In the genomic region with DNA sequence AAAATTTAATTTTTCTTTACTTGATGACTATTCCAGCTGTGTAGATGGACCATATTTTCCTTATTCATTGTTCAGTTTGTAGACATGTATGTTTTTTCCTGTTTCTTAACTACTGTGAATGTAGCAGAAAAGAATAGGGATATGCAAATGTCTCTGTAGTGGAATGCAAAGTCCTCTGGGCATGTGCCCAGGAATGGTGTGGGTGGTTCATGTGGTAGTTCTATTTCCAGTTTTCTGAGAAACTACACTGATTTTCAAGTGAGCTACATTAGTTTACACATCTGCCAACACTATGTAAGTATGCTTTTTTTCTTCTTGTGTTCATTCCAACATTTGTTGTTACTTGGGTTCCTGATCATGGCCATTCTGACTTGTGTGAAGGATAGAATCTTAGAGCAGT, we compare ENCODE assay signal across 19 mouse cellular contexts.
DNase-seq lines count a peak whose midpoint lies in the region; ATAC-seq and TF ChIP-seq lines count a peak whose summit lies in the region.
"Had no signal": no experiment of that assay in that cellular context is flagged by ENCODE, and none has a peak within 500 bp of the region (broad histone marks: within the 10 kb centered on the region; RNA-seq: fewer than 3 reads in every experiment).

No protein-coding gene starts in this region.

- H3K27me3 ChIP-seq in lung, postnatal 0 days (replicated peaks; ENCODE audit: insufficient read depth, low read length) = no peaks in the 10 kb centered on the region
- H3K27me3 ChIP-seq: forebrain, embryonic 12.5 days; heart, embryonic 13.5 days; hindbrain, embryonic 13.5 days; stomach, embryonic 15.5 days had no signal

- no peaks in the 10 kb centered on the region for H3K36me3 ChIP-seq in lung, postnatal 0 days (ENCODE audit: insufficient read depth, low read length)
- H3K36me3 ChIP-seq: forebrain, embryonic 12.5 days; heart, embryonic 13.5 days; hindbrain, embryonic 13.5 days; stomach, embryonic 15.5 days had no signal

- H3K9ac ChIP-seq in lung, postnatal 0 days (replicated peaks; ENCODE audit: low read depth) = no peak overlapping the region
- H3K9ac ChIP-seq: forebrain, embryonic 12.5 days; heart, embryonic 13.5 days; hindbrain, embryonic 13.5 days; stomach, embryonic 15.5 days had no signal

- TF ChIP-seq EP300 in lung, postnatal 0 days (IDR thresholded peaks at IDR 0.05) = no peak

- peak; percentile 98 for ATAC-seq in frontal cortex, adult (ENCODE audit: low TSS enrichment)
- ATAC-seq in lung, postnatal 0 days = no peak
- ATAC-seq: inflammation-experienced regulatory T-cells, adult 6 months had no signal

- H3K9me3 ChIP-seq in lung, postnatal 0 days (ENCODE audit: low read length) = no peaks in the 10 kb centered on the region
- H3K9me3 ChIP-seq: forebrain, embryonic 12.5 days; heart, embryonic 13.5 days; hindbrain, embryonic 13.5 days; stomach, embryonic 15.5 days had no signal

- no peak overlapping the region for H3K4me3 ChIP-seq in lung, postnatal 0 days (ENCODE audit: low read depth, low read length)
- H3K4me3 ChIP-seq: forebrain, embryonic 12.5 days; heart, embryonic 13.5 days; hindbrain, embryonic 13.5 days; stomach, embryonic 15.5 days had no signal

- no peak overlapping the region for H3K4me2 ChIP-seq in lung, postnatal 0 days (replicated peaks; ENCODE audit: low read depth, low read length)
- H3K4me2 ChIP-seq: forebrain, embryonic 12.5 days; heart, embryonic 13.5 days; hindbrain, embryonic 13.5 days; stomach, embryonic 15.5 days had no signal

- no peak overlapping the region for H3K27ac ChIP-seq in lung, postnatal 0 days (ENCODE audit: low read length)
- H3K27ac ChIP-seq: forebrain, embryonic 12.5 days; heart, embryonic 13.5 days; hindbrain, embryonic 13.5 days; stomach, embryonic 15.5 days had no signal

- no peaks in the 10 kb centered on the region for H3K4me1 ChIP-seq in lung, postnatal 0 days (ENCODE audit: insufficient read depth, low read depth, low read length)
- H3K4me1 ChIP-seq: forebrain, embryonic 12.5 days; heart, embryonic 13.5 days; hindbrain, embryonic 13.5 days; stomach, embryonic 15.5 days had no signal

- TF ChIP-seq CTCF in lung, postnatal 0 days (IDR thresholded peaks at IDR 0.05) = no peak

- peak; percentile 30 for DNase-seq in Muller cell, postnatal 12 days (ENCODE audit: inconsistent ontology term)
- peak; percentile 5 to 66 for DNase-seq in left cerebral cortex, adult 8-10 months (ENCODE audit: low spot score in 2 of 2)
- peak; percentile 72 to 73 for DNase-seq in right cerebral cortex, postnatal 10 days (ENCODE audit: low spot score in 2 of 2)
- no peak for DNase-seq in lung, postnatal 0 days (ENCODE audit: low spot score)
- DNase-seq in c-Kit-positive CD71-positive TER-119-positive erythroid progenitor cells, embryonic 14.5 days (ENCODE audit: low spot score) = no peak
- no peak for DNase-seq in spleen, postnatal 4 days (ENCODE audit: low spot score in 2 of 2)
- DNase-seq: cerebellum, adult 9-10 months; heart, adult 18-20 months; kidney, adult 8-10 months; kidney, postnatal 25 days; lung, adult 18-20 months; lung, postnatal 36 days; thymus, adult 2 months had no signal

Comparison
In these comparisons a context has a peak if more than half of its experiments do, and no peak if none do; other contexts are left out.
1. DNase-seq: peak in Muller cell, postnatal 12 days (single experiment), left cerebral cortex, adult 8-10 months (2 of 2) and right cerebral cortex, postnatal 10 days (2 of 2); none in lung, postnatal 0 days (single experiment), c-Kit-positive CD71-positive TER-119-positive erythroid progenitor cells, embryonic 14.5 days (single experiment) and spleen, postnatal 4 days (0 of 2).